Mouse (Mus musculus): ENCODE data around the gene Lmo1. TPM values are rescaled to one million over a fixed set of nuclear protein-coding genes. Genes with fewer than 3 reads are reported as not detected.
A peak's percentile ranks its signal among the peaks of the same experiment; 100 is the strongest.

Lmo1 gene
- polyA plus RNA-seq, 1 experiment from 2014 or later = 37.6 TPM

- DNase-seq (ENCODE audit: low spot score) = peak; percentile 74
- WGBS = under 1% methylated on average over 72 of the region's 72 CpGs
- peaks cover 65% of the 10 kb centered on the region for H3K27me3 ChIP-seq (ENCODE audit: insufficient read depth, poor library complexity, severe bottlenecking)
- H3K4me3 ChIP-seq = peak overlapping the region; percentile 73
- H3K4me1 ChIP-seq (replicated peaks) = peaks cover 62% of the 10 kb centered on the region
- H3K27ac ChIP-seq = peak overlapping the region; percentile 92
- H3K36me3 ChIP-seq = no peaks in the 10 kb centered on the region
- H3K9me3 ChIP-seq = no peaks in the 10 kb centered on the region
These were observed 5.2 kb downstream of the Lmo1 start for GRCm38 (mm10) chr7:109169505-109170440.

DNA sequence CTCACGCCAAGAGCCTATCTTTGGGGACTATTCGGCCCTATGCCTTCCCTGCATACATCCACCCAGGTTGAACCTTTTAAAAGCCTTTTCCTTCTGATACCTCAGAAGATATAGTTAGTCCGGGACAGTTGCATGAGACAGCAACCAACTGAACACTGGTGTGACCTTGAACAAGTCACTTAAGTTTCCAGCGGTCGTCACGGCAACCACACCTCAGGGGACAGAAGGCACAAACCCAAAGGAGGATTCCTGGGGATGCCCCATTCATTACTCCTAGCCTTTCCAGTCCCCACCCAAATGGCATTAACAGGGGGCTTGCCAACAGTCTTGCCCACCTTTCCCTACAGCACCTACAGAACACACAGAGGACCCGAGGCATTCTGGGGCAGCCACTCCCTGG is 6.3 kb downstream of the Lmo1 start:
- whole genome bisulfite sequencing = 91% methylated on average over 7 of the region's 7 CpGs
- no peak for DNase-seq (ENCODE audit: low spot score)
- Histone ChIP-seq H3K36me3 (no peaks in the 10 kb centered on the region), H3K4me3 (peak overlapping the region; percentile 73), H3K27ac (no peak overlapping the region), H3K9me3 (no peaks in the 10 kb centered on the region), H3K27me3 (ENCODE audit: insufficient read depth, poor library complexity, severe bottlenecking) (peaks cover 54% of the 10 kb centered on the region), H3K4me1 (replicated peaks) (peaks cover 52% of the 10 kb centered on the region)

DNA sequence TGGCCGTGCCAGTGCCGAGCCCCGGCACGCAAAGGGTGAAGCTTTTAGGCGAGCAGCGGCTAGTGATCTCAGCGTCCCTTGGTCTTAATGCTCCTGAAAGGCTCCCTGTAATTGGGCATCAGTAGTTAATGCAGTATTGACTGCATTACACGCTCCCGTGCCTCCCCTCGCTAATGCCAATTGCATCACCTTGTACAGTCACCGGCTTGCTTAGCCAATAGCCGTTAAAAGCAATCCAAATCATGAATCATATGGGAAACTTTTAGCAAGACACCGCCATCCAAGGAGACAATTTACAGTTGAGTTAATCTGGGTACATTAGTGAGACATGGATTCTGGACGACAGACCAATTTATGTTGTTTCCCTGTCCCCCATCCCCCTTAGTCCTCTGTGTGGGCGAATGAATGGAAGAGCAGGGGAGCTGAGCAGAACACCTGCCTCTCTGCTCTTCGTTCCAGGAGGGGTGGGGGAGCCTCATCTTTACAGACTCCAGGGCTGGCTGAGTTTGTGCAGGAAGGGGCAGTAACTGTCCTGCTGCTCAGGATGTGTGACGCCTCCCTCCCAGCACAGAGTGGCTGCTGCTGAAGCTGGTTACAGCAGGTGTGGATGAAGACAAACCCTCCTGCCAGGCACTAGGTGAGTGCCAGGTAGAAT is 8.9 kb downstream of the Lmo1 start:
- H3K27ac ChIP-seq = peak overlapping the region; percentile 26; the same call in 1 of the 2 replicates
- peaks cover 33% of the 10 kb centered on the region for H3K4me1 ChIP-seq (replicated peaks)
- 73% methylated on average over 17 of the region's 17 CpGs for WGBS
- no peak overlapping the region for H3K4me3 ChIP-seq
- peaks cover 28% of the 10 kb centered on the region for H3K27me3 ChIP-seq (ENCODE audit: insufficient read depth, poor library complexity, severe bottlenecking)
- H3K36me3 ChIP-seq = no peaks in the 10 kb centered on the region
- DNase-seq (ENCODE audit: low spot score) = no peak
- H3K9me3 ChIP-seq = no peaks in the 10 kb centered on the region

DNA sequence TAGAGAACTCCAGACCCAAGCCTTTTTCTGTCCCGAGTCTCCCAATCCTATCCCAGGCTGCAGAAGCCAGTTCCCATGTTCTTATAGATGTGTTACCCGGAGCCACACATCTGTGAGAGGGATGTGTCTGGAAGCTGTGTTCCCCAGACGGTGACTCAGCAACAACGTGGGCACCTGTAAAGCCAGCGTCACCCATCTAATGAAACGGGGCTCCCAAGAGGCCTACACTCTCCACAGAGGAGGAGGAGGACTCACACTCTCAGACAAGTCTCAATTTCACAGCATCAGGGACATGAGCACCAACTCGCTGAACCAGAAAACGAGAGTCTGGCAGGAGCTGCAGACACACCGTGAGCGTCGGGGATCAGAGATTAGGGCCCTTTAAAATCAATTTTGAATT is 20.7 kb downstream of the Lmo1 start:
- 62% methylated on average over 11 of the region's 11 CpGs for WGBS
- DNase-seq (ENCODE audit: low spot score) = no peak
- no peak overlapping the region for H3K4me3 ChIP-seq
- H3K27ac ChIP-seq = 0 out of 2 replicates have a peak overlapping the region, but pooled peaks have one; percentile 40
- H3K4me1 ChIP-seq (replicated peaks) = peaks cover 30% of the 10 kb centered on the region
- no peaks in the 10 kb centered on the region for H3K36me3 ChIP-seq
- H3K9me3 ChIP-seq = no peaks in the 10 kb centered on the region
- H3K27me3 ChIP-seq (ENCODE audit: insufficient read depth, poor library complexity, severe bottlenecking) = peaks cover 3% of the 10 kb centered on the region; the same call in 1 of the 2 replicates

- H3K4me3 ChIP-seq = no peak overlapping the region
- 83% methylated on average over 5 of the region's 5 CpGs for WGBS
- H3K27me3 ChIP-seq (ENCODE audit: insufficient read depth, poor library complexity, severe bottlenecking) = peaks cover 3% of the 10 kb centered on the region; the same call in 1 of the 2 replicates
These were observed 21.5 kb downstream of the Lmo1 start for GRCm38 (mm10) chr7:109153538-109153937.

DNA sequence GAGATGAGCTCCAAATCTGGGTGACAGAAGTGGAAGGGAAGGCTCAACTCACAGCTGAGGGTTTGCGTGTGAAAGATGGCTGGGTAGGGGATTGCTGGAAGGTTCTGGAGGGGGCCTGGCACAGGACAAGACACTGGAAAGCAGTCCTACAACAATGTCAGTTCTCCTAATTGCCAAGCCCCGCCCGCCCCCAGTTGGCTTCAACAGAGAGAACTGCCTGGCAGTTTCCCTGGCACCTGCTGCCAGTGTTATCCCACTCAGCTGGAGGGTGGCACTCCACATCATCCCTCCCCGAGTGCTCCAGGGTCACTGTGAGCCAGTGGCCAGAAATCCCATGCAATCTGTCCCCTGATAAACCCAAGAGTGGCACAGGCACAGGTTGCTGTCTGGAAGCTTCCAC is 23.9 kb downstream of the Lmo1 start:
- WGBS = 82% methylated on average over 4 of the region's 4 CpGs

More at GRCm38 (mm10) chr7:109153538-109153937, 21.5 kb downstream of the Lmo1 start:
- Histone ChIP-seq H3K27ac (no peak overlapping the region), H3K9me3 (no peaks in the 10 kb centered on the region), H3K4me1 (replicated peaks) (peaks cover 30% of the 10 kb centered on the region), H3K36me3 (no peaks in the 10 kb centered on the region)
- DNase-seq (ENCODE audit: low spot score) = no peak

GRCm38 (mm10) chr7:109145211-109145610 is 29.8 kb downstream of the Lmo1 start:
- 64% methylated on average over 8 of the region's 8 CpGs for WGBS
- Histone ChIP-seq H3K4me1 (replicated peaks) (peaks cover 43% of the 10 kb centered on the region), H3K36me3 (peaks cover 4% of the 10 kb centered on the region), H3K27me3 (ENCODE audit: insufficient read depth, poor library complexity, severe bottlenecking) (peaks cover 16% of the 10 kb centered on the region), H3K27ac (peak overlapping the region; percentile 23; the same call in 1 of the 2 replicates), H3K9me3 (no peaks in the 10 kb centered on the region), H3K4me3 (no peak overlapping the region)
- no peak for DNase-seq (ENCODE audit: low spot score)

More for the DNA sequence above, 23.9 kb downstream of the Lmo1 start:
- no peaks in the 10 kb centered on the region for H3K36me3 ChIP-seq
- H3K4me3 ChIP-seq = no peak overlapping the region
- H3K4me1 ChIP-seq (replicated peaks) = peaks cover 30% of the 10 kb centered on the region
- no peaks in the 10 kb centered on the region for H3K9me3 ChIP-seq
- DNase-seq (ENCODE audit: low spot score) = no peak
- no peaks in the 10 kb centered on the region; the same call in 1 of the 2 replicates for H3K27me3 ChIP-seq (ENCODE audit: insufficient read depth, poor library complexity, severe bottlenecking)
- no peak overlapping the region for H3K27ac ChIP-seq

DNA sequence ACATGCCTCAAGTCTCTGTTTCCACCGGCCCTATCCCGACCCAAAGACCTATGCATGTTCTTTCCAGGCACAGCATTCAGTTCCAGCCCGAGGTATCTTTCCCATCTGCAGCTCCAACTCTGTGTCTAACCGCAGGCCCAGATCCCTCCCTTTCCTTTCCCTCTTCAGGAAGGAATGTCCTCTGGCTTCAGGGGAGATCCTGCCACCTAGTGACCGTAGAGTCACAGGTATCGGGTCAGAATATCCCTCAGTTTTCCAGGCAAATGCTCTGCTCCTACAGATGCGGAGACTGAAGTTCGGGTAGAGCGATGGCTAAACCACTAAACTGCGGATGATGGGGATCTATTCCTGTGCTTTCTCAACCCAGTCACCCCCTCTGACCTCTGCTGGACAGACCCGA is 30.3 kb downstream of the Lmo1 start:
- Histone ChIP-seq H3K4me1 (replicated peaks) (peaks cover 42% of the 10 kb centered on the region), H3K4me3 (no peak overlapping the region), H3K36me3 (peaks cover 4% of the 10 kb centered on the region), H3K27ac (peak overlapping the region; percentile 23; the same call in 1 of the 2 replicates), H3K9me3 (no peaks in the 10 kb centered on the region), H3K27me3 (ENCODE audit: insufficient read depth, poor library complexity, severe bottlenecking) (peaks cover 16% of the 10 kb centered on the region)
- no peak for DNase-seq (ENCODE audit: low spot score)
- WGBS = 62% methylated on average over 11 of the region's 11 CpGs

- Histone ChIP-seq H3K4me1 (replicated peaks) (peaks cover 42% of the 10 kb centered on the region), H3K9me3 (no peaks in the 10 kb centered on the region), H3K4me3 (no peak overlapping the region), H3K27me3 (ENCODE audit: insufficient read depth, poor library complexity, severe bottlenecking) (peaks cover 16% of the 10 kb centered on the region), H3K36me3 (peaks cover 15% of the 10 kb centered on the region), H3K27ac (no peak overlapping the region)
- DNase-seq (ENCODE audit: low spot score) = no peak
- 80% methylated on average over 2 of the region's 2 CpGs for WGBS
These were observed 32.4 kb downstream of the Lmo1 start for GRCm38 (mm10) chr7:109142564-109142963.

GRCm38 (mm10) chr7:109141753-109142152 is 33.3 kb downstream of the Lmo1 start:
- Histone ChIP-seq H3K27ac (peak overlapping the region; percentile 70), H3K9me3 (no peaks in the 10 kb centered on the region), H3K4me3 (no peak overlapping the region), H3K4me1 (replicated peaks) (peaks cover 42% of the 10 kb centered on the region), H3K27me3 (ENCODE audit: insufficient read depth, poor library complexity, severe bottlenecking) (peaks cover 16% of the 10 kb centered on the region), H3K36me3 (peaks cover 22% of the 10 kb centered on the region)
- 58% methylated on average over 3 of the region's 3 CpGs for WGBS
- no peak for DNase-seq (ENCODE audit: low spot score)

DNA sequence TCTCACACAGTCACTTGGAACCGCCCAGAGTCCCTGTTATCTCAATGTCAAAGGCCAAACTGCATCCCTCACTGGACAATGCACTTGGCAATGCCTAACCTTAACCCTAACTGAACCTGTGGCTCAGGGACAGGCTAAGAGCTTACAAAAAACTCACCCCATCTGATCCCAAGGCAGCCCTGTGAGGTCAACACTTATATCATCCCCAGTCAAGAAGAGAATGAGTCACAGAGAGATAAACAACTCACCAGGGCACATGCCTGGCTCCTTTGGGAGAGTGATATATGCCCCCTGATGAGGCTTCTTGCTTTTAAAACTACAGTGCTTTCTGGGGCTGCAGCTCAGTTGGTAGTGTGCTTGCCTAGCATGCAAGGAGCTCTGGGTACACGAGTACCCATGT is 34.0 kb downstream of the Lmo1 start:
- Histone ChIP-seq H3K4me3 (no peak overlapping the region), H3K27ac (no peak overlapping the region), H3K27me3 (ENCODE audit: insufficient read depth, poor library complexity, severe bottlenecking) (peaks cover 16% of the 10 kb centered on the region), H3K9me3 (no peaks in the 10 kb centered on the region), H3K36me3 (peaks cover 24% of the 10 kb centered on the region), H3K4me1 (replicated peaks) (peaks cover 36% of the 10 kb centered on the region)
- 86% methylated on average over 2 of the region's 2 CpGs for WGBS
- no peak for DNase-seq (ENCODE audit: low spot score)

DNA sequence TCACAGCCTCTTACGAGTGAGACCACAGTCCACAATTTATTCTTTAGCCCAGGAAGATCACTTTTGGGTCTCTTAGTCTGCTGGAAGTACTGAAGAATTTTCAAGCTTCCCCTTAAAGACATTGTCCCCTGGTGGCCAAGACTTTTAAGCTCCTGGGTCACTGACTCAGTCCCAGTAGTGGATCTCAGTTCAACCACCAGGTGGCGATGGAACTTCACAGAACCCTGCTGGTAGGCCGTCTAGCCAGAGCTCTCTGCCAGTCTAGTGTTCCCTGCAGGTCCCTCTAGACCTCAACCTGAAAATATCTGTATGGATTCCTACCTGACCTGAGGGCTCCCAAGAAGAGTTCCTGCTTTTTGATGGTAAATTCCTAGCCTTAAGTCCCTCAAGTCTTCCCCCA is 35.6 kb downstream of the Lmo1 start:
- 10% methylated on average over 3 of the region's 3 CpGs for WGBS
- H3K36me3 ChIP-seq = peaks cover 24% of the 10 kb centered on the region
- H3K27ac ChIP-seq = no peak overlapping the region
- no peak overlapping the region for H3K4me3 ChIP-seq
- no peaks in the 10 kb centered on the region for H3K9me3 ChIP-seq
- peak; percentile 88 for DNase-seq (ENCODE audit: low spot score)
- H3K27me3 ChIP-seq (ENCODE audit: insufficient read depth, poor library complexity, severe bottlenecking) = peaks cover 16% of the 10 kb centered on the region
- H3K4me1 ChIP-seq (replicated peaks) = peaks cover 20% of the 10 kb centered on the region

DNA sequence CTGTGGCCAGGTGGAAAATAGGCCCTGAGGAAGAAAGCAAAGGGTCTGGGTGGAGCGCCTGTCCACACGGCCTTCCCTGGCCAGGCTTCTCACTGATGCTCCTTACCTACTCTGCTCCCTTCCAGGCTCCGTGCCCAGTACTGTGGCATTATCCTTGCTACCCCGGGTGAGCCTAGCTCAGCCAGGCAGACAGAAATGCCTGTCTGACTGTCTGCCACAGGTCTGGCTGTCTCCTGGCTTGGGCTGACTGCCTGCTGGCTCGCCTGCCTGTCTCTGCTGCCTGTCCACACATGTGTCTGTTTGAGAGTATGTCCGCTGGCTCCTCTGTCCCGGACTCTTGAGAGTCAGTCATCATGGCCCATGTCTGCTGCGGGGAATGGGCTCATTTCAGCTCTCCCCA is 37.6 kb downstream of the Lmo1 start:
- Histone ChIP-seq H3K9me3 (no peaks in the 10 kb centered on the region), H3K36me3 (peaks cover 24% of the 10 kb centered on the region), H3K4me1 (replicated peaks) (peaks cover 8% of the 10 kb centered on the region), H3K4me3 (no peak overlapping the region), H3K27ac (no peak overlapping the region), H3K27me3 (ENCODE audit: insufficient read depth, poor library complexity, severe bottlenecking) (peaks cover 6% of the 10 kb centered on the region; the same call in 1 of the 2 replicates)
- 92% methylated on average over 8 of the region's 8 CpGs for WGBS
- no peak for DNase-seq (ENCODE audit: low spot score)

All from hindbrain, embryonic 10.5 days (tissue).